Comparison of ENCODE assay signal across 2 mouse cellular contexts in the genomic region with DNA sequence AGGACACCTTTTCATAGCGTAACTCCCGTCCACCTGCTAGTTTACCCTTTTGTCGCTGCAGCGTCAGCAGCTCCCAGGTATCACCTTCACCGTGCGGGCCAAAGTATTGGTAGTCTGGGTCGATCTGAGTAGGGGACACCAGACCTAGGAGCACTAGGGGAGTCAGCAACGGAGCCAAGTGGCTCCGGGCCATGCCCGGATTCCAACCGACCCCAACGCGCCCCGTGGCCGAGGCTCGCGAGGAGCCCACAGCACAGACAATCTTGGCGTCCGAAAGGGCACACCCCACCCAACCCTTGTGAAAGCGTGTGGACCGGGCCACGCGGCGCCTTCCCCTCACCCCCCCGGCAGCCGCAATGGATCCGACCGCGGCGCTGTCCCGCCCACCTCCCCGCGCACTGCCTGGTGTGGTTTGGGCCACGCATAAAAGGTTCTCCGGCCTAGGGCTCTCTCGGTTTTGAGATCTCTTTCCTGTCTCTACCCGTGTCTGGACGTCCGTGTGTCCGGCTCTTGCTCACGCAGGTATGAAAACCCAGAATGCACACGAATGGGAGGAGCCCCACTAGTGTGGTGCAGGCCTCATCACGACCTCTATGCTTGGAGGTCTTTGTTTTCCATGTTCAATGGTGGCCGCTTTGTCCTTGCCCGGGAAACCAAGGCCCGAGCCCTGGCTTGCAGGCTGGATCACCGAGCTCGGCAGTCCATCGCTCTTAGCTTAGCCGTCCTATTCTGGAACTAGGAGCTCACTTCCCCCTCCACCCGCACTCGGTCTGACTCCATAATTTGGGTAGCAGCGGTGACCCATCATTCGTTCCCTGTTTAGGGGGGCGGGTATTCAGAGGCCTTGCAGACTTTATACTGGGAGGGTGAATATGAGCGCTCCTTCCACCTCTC.
TF ChIP-seq lines count a peak whose summit lies in the region.

Gene Gm49661 (minus strand): TSS at position 193 of the 894 bp plus-strand sequence.
Gene Prdx2 (plus strand): TSS at position 347 of the 894 bp plus-strand sequence.
Gene Rnaseh2a (minus strand): TSS at position 527 of the 894 bp plus-strand sequence.

TF ChIP-seq in CH12.LX, 34 proteins besides CTCF, POLR2A, EP300 and RAD21:
- 0 out of 2 replicates have a peak, but pooled peaks have one; percentile 33 for TF ChIP-seq MEF2A (IDR thresholded peaks at IDR 0.05; ENCODE audit: borderline replicate concordance, low read depth, low read length)
- no peak for TF ChIP-seq ELF1 (IDR thresholded peaks at IDR 0.05; ENCODE audit: low read depth, low read length)
- peak; percentile 68; the same call in 1 of the 2 replicates for TF ChIP-seq UBTF (IDR thresholded peaks at IDR 0.05; ENCODE audit: low read depth, low read length)
- no peak for TF ChIP-seq KAT2A (IDR thresholded peaks at IDR 0.05; ENCODE audit: insufficient replicate concordance, low read length)
- TF ChIP-seq SMC3 (IDR thresholded peaks at IDR 0.05; ENCODE audit: low read depth, low read length): no peak
- TF ChIP-seq IRF4 (IDR thresholded peaks at IDR 0.05; ENCODE audit: low read depth, low read length): no peak; the same call in none of the 2 replicates
- peak; percentile 95; the same call in 1 of the 2 replicates for TF ChIP-seq CHD1 (IDR thresholded peaks at IDR 0.05; ENCODE audit: low read depth, low read length)
- TF ChIP-seq JUND (conservative IDR thresholded peaks at IDR 0.05; ENCODE audit: low read depth, low read length): no peak
- TF ChIP-seq USF1 (IDR thresholded peaks at IDR 0.05; ENCODE audit: low read depth, low read length): no peak
- no peak for TF ChIP-seq ZC3H11A (IDR thresholded peaks at IDR 0.05; ENCODE audit: low read depth, low read length)
- no peak for TF ChIP-seq MAFK (IDR thresholded peaks at IDR 0.05; ENCODE audit: insufficient replicate concordance, low read length)
- TF ChIP-seq ETS1 (conservative IDR thresholded peaks at IDR 0.05; ENCODE audit: low read depth, low read length): 0 out of 2 replicates have a peak, but pooled peaks have one; percentile 5
- peak; percentile 82 for TF ChIP-seq TBP (conservative IDR thresholded peaks at IDR 0.05; ENCODE audit: low read depth, low read length)
- TF ChIP-seq POLR2AphosphoS2 (IDR thresholded peaks at IDR 0.05; ENCODE audit: low read depth, low read length): peak; percentile 40; the same call in 1 of the 2 replicates
- TF ChIP-seq SIN3A (IDR thresholded peaks at IDR 0.05; ENCODE audit: low read length): peak; percentile 63
- TF ChIP-seq GABPA (IDR thresholded peaks at IDR 0.05; ENCODE audit: insufficient replicate concordance, low read depth, low read length): no peak
- peak; percentile 49 for TF ChIP-seq HCFC1 (IDR thresholded peaks at IDR 0.05; ENCODE audit: low read depth, low read length)
- no peak for TF ChIP-seq USF2 (conservative IDR thresholded peaks at IDR 0.05; ENCODE audit: low read depth, low read length)
- TF ChIP-seq MYC (IDR thresholded peaks at IDR 0.05; ENCODE audit: low read depth, low read length): peak; percentile 82
- TF ChIP-seq MXI1 (IDR thresholded peaks at IDR 0.05; ENCODE audit: low read depth, low read length): peak; percentile 79
- no peak for TF ChIP-seq RCOR1 (conservative IDR thresholded peaks at IDR 0.05; ENCODE audit: low read depth, low read length)
- TF ChIP-seq ZNF384 (IDR thresholded peaks at IDR 0.05; ENCODE audit: low read depth, low read length): no peak
- TF ChIP-seq BHLHE40 (IDR thresholded peaks at IDR 0.05; ENCODE audit: low read depth, low read length): no peak
- no peak for TF ChIP-seq MAZ (IDR thresholded peaks at IDR 0.05; ENCODE audit: low read depth, low read length)
- TF ChIP-seq TCF12 (IDR thresholded peaks at IDR 0.05; ENCODE audit: low read depth, low read length): peak; percentile 62
- TF ChIP-seq JUN (IDR thresholded peaks at IDR 0.05; ENCODE audit: insufficient read depth, low read depth, low read length): no peak
- no peak for TF ChIP-seq PAX5 (IDR thresholded peaks at IDR 0.05; ENCODE audit: low read length)
- TF ChIP-seq NELFE (IDR thresholded peaks at IDR 0.05; ENCODE audit: low read depth, low read length): peak; percentile 90
- TF ChIP-seq CHD2 (IDR thresholded peaks at IDR 0.05; ENCODE audit: low read length): no peak
- no peak for TF ChIP-seq E2F4 (IDR thresholded peaks at IDR 0.05; ENCODE audit: insufficient replicate concordance, low read depth, low read length)
- TF ChIP-seq ZMIZ1 (IDR thresholded peaks at IDR 0.05; ENCODE audit: low read depth, low read length): peak; percentile 77; the same call in 1 of the 2 replicates
- TF ChIP-seq NRF1 (IDR thresholded peaks at IDR 0.05; ENCODE audit: low read depth, low read length): peak; percentile 40; the same call in 1 of the 2 replicates
- TF ChIP-seq ZKSCAN1 (IDR thresholded peaks at IDR 0.05; ENCODE audit: borderline replicate concordance, low read depth, low read length): no peak
- TF ChIP-seq MAX (IDR thresholded peaks at IDR 0.05; ENCODE audit: low read length): peak; percentile 78

TF ChIP-seq in myocyte, 11 proteins besides CTCF, POLR2A, EP300 and RAD21:
- TF ChIP-seq TCF3 (IDR thresholded peaks at IDR 0.05; ENCODE audit: insufficient read length, low read depth): no peak
- no peak for TF ChIP-seq MYOD1 (IDR thresholded peaks at IDR 0.05; ENCODE audit: control insufficient read depth in 1 of 3, insufficient read length in 2 of 3, low read depth in 2 of 3)
- no peak for TF ChIP-seq MAX (IDR thresholded peaks at IDR 0.05; ENCODE audit: low read depth)
- TF ChIP-seq MYOG (IDR thresholded peaks at IDR 0.05; ENCODE audit: control insufficient read depth in 1 of 3, insufficient read depth in 1 of 3, insufficient read length in 2 of 3, low read depth in 2 of 3): peak in 1 of 3 experiments; percentile 1
- no peak for TF ChIP-seq SRF (IDR thresholded peaks at IDR 0.05; ENCODE audit: control insufficient read depth, insufficient read length, low read depth)
- TF ChIP-seq REST (IDR thresholded peaks at IDR 0.05; ENCODE audit: insufficient read depth, insufficient read length): no peak
- TF ChIP-seq POLR2AphosphoS2 (IDR thresholded peaks at IDR 0.05; ENCODE audit: insufficient read length, low read depth): peak; percentile 67
- no peak for TF ChIP-seq E2F4 (IDR thresholded peaks at IDR 0.05; ENCODE audit: insufficient read depth)
- TF ChIP-seq CEBPB (IDR thresholded peaks at IDR 0.05; ENCODE audit: insufficient read depth, poor library complexity, severe bottlenecking): no peak
- no peak for TF ChIP-seq TCF12 (IDR thresholded peaks at IDR 0.05; ENCODE audit: insufficient read depth, poor library complexity, severe bottlenecking)
- TF ChIP-seq USF1 (IDR thresholded peaks at IDR 0.05; ENCODE audit: low read depth): no peak
